Mouse (Mus musculus) spleen, adult 2 months (tissue): ENCODE results near the gene Lexm.

Source experiments
- CTCF ChIP-seq: fragments of 200-500 bp; IDR thresholded peaks from 2 replicates; pipeline ENCODE4 v1.5.1; 2011; ENCODE audit warnings: mild to moderate bottlenecking, inconsistent platforms; ENCODE audit not compliant: insufficient read depth, insufficient read length, insufficient replicate concordance; ENCODE audit errors: extremely low read depth
- POLR2A ChIP-seq: fragments of 200-500 bp; IDR thresholded peaks from 2 replicates; pipeline ENCODE4 v1.6.1; 2011; ENCODE audit warnings: low read depth, low read length, inconsistent platforms

- no peak for TF ChIP-seq CTCF
- TF ChIP-seq POLR2A: no peak
These were observed 59.1 kb downstream of the Lexm start for GRCm38 (mm10) chr4:106557978-106558377.
